Mouse (Mus musculus) gastrocnemius, postnatal 14 days (tissue): ENCODE data around the gene Adh7. TPM values are rescaled to one million over a fixed set of nuclear protein-coding genes. Genes with fewer than 3 reads are reported as not detected.
A peak's percentile ranks its signal among the peaks of the same experiment; 100 is the strongest.

Source experiments
- DNase-seq: peaks from one replicate; pipeline ENCODE4 v3.0.0; 2021; ENCODE audit warnings: mixed read lengths
- intact Hi-C: fragments of 180-260 bp; cut with DNase I; formaldehyde crosslinking; loops from one replicate; pipeline ENCODE4 v1.15.1; 2025; ENCODE audit warnings: low total_unique reads
- long read RNA-seq, 2 experiments: library from polyadenylated mRNA; stranded (forward); transcript quantifications; one replicate each; pipeline ENCODE4 v2.0.0; 2021
- total RNA-seq, 2 experiments: library from RNA; stranded (reverse); gene quantifications; 2 replicates each; pipeline ENCODE4 v1.2.3; 2021

Gene Adh7
- total RNA-seq: under 1 TPM; 0.13 to 0.37 TPM
- long read RNA-seq, experiment 1: 0 reads
- long read RNA-seq, experiment 2: 0 reads

DNA sequence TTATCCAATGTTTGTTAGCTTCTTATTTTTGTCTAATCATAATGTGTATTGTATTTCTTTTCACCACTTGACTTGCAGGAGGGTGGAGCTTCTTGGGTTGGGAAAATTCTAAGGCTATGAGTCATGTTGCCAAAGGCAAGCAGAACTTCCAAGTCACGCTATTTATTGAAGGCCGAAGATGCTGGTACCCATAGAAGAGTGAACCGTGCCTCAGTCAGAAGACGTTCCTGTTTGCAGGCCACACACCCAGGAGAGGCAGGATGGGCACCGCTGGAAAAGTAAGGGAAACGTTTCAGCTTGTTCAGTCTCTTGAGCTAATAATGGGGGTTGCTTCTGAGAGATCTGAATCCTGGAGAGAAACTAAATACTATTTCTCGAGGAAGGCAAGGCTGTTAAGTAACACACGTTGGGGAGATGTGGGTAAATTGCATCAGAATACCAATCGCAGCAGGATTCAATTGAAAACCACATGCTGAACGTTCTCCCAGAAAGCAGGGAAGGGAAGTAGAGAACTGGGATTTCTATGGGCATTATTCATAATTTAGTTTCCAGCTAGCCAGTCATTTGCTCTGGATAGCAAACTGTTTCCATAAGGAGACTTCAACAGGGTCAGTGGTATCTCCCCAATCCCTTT is at the start of gene Adh7:
Adh7 (plus strand) TSS at position 130 of the 634 bp plus-strand sequence.
- intact Hi-C loops: no loop called here

DNA sequence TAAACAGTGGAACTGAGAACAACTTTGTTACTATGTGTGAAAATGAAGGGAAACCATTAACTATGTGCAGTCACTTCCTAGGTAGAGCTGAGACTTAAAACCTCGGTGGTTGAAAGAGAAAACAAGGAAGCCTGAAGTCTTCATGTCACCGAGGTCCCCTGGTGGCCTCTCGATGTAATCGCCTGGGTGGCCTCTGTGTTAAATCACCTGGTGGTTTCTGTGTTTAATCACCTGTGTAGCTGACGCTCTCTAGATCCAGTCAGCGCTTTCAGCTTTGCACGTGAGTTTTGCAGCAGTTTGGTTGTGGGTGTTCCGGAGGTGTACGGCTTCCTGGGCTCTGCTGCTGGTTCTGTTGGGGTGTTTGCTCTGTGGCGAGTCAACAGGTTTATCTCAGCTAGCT is 44.3 kb upstream of the Adh7 start:
- no peak for DNase-seq
- intact Hi-C loops: no loop called here

More for the DNA sequence above, at the start of gene Adh7:
- DNase-seq: no peak

GRCm38 (mm10) chr3:138175551-138175950 is 42.0 kb upstream of the Adh7 start:
- no peak for DNase-seq
- intact Hi-C loops: no loop called here

GRCm38 (mm10) chr3:138182019-138182418 is 35.5 kb upstream of the Adh7 start:
- DNase-seq: no peak
- intact Hi-C loops: no loop called here

GRCm38 (mm10) chr3:138183371-138183770 is 34.2 kb upstream of the Adh7 start:
- no peak for DNase-seq
- intact Hi-C loops: no loop called here

DNA sequence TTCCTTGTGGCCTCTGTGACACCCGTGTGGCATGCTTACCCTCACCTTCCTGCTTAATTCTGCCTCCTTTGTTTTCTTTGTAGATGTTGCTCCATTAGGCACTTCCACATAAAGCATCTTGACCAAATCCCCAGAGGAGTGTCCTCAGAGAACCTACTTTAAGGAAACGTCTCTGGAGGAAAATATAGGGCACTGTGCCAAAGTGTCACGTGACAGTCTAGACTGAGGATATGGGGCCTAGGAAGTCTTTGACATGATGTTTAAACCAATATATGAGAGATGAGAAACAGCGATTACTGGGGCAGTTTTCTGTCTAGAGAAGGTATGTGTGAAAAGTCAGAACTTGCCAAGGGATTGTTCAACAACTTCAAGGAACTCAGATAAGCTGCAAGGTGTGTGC is 32.3 kb upstream of the Adh7 start:
- no peak for DNase-seq

GRCm38 (mm10) chr3:138185995-138186930 is 31.3 kb upstream of the Adh7 start:
- intact Hi-C loops: no loop called here
- DNase-seq: no peak

More for the DNA sequence above, 32.3 kb upstream of the Adh7 start:
- intact Hi-C loops: no loop called here

GRCm38 (mm10) chr3:138192260-138192659 is 25.3 kb upstream of the Adh7 start:
- DNase-seq: no peak
- intact Hi-C loops: no loop called here

DNA sequence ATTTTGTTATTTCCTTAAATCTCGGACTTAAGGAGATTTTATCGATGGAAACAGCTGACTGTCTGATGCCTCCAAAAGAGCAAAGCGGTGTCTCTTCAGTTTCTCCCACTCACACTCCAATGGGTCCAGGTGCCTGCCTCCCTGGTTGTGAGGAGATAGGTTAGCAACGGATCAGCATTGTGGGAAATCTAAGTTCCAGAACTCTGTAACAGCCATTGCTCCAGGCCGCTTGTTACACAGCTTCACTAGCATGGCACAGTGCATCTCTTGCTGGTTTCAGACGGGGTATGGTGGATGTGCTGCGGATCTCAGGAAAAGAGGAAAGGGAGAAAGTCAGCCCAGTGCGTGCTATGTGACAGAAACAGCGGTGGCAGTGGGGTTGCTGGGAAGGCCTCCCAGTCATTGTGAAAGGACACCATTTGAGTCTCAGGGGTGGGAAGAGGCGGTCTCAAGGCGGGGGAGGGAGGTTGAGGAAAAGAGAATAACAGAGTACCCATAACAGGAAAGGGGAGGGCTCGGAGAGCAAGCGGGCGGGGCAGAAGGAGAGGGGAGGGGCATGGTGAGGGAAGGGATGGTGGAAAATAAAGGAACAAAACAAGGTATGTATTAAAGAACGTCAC is 23.8 kb upstream of the Adh7 start, which contains the start of gene 4930579F01Rik:
4930579F01Rik (minus strand) TSS at position 143 of the 620 bp plus-strand sequence.
- no peak for DNase-seq
- intact Hi-C loops: no loop called here

DNA sequence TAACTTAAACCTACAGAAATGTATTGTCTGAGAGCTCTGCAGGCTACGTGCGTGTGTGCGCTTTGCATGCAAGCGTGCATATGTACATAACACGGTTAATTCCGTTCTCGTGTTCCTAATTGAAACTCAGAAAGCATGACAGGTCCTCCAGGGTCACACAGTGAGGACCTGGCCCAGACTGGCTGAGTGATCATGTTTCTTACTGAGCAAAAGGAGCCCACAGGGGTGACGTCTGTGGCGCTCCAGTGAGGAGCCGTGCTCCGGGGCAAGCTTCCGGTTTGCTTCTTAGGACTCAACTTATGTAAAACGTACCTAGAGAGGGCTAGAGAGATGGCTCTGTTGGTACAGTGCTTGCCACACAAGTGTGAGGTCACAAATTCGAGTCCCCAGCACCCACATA is 20.5 kb upstream of the Adh7 start:
- DNase-seq: no peak
- intact Hi-C loops: loop anchor here (5.0 kb wide), 1 partner anchor 230 kb away; no protein-coding TSS in a partner anchor

DNA sequence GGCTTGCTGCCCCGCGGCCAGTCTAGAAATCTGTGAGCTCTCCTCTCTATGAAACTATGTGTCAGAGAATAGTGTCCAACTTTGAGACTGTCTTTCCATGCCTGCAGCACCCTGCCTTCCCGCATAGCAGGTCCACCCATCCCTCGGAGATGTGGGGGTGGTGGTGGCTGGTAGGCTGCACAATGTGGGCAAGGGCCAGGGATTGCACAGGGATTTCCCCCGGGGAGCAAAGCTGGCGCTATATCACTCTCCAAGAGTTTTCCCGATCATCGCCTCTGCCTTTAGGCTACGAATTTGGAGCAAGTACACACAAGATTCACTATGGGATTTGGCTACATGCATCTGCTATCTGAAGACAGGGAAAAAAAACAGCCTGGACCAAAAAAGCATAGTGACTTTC is 20.0 kb upstream of the Adh7 start:
- intact Hi-C loops: loop anchor here (5.0 kb wide), 1 partner anchor 230 kb away; no protein-coding TSS in a partner anchor
- DNase-seq: no peak

DNA sequence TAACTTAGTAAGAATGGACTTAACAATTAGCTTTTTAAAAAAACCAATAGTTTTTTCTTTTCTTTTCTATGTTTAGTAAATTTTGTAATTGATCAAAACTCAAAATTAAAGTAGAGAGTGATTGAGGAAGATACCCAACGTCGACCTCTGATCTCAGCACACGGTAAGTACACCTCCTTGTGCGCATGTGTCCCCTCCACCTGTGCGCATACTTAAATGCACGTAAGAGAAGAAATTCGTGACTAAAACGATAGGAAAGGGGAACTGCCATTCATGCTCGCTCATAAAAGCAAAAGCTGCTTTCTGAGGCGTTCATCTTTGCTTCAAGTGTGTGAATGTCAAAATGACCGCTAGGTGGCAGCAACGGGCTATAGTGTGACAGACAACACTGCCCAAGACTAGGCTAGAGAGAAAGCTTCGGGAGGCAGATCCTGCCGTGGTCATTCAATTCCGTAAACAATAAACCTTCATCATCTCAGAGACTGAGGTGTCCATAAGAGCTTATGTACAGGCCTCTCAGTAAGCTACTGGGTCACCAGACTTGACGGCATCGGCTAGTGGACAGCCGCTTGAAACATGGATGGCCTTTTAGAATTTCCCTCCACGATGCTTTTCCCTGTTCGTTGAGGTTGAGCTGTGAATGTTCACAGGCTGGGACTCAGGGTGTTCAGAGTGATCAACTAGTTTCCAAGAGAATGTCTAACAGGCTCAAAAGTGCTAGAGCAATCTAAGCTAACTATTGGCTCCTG is 19.4 kb upstream of the Adh7 start:
- DNase-seq: peak; percentile 83
- intact Hi-C loops: loop anchor here (5.0 kb wide), 1 partner anchor 229 kb away; no protein-coding TSS in a partner anchor

- DNase-seq: no peak
- intact Hi-C loops: loop anchor here (5.0 kb wide), 1 partner anchor 229 kb away; no protein-coding TSS in a partner anchor
Measured at GRCm38 (mm10) chr3:138198722-138199068, 18.9 kb upstream of the Adh7 start.

DNA sequence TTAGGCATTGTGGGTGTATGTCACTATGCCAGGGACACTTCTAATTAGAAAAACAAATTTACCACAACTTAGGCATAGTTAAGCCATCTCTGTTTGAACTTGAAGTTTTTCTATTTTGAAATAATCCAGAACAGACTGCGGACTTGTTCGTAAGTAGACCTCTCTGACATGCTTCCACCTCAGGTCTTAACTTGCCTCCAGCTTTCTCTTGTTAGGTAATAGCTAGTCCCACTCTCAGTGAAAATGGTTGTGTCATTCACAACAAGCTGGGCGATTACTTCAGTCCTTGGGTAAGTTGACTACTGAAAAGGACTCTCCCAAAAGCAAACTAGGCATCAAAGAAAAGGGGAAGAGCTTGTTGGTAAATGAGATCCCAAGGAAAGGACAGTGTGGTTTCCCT is 8.7 kb upstream of the Adh7 start:
- DNase-seq: no peak
- intact Hi-C loops: no loop called here

- no peak for DNase-seq
- intact Hi-C loops: no loop called here
Measured at GRCm38 (mm10) chr3:138210432-138211075, 7.0 kb upstream of the Adh7 start.

- intact Hi-C loops: no loop called here
- DNase-seq: peak; percentile 31
Measured at GRCm38 (mm10) chr3:138212431-138212951, 5.1 kb upstream of the Adh7 start.

DNA sequence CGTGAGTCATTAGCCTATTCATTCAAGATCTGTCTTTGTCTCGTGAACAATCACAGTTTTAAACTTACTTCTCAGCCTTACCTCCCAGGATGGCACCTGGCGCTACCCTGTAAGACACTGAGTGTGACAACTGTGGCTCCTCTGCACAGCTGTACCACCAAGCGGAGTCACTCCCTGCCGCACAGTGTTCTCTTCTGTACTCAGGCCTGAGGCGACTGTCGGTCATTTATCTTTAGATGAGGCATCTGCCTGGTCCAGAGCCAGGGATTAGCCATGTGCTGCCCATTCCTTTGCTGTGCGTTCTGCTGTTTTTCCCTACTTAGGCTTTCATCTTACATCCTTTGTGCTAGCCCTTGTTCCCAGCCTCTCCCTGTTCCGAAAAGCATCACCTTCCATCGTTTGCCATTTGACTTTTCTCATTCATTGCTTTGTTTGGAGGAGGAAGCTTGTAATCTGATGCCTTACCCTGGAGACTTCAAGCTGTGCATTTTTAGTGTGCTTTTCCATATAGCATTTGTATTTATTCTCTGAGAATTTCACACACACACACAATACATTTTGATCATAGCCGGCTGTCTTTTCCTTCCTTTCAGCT is 2.1 kb upstream of the Adh7 start:
- intact Hi-C loops: no loop called here
- DNase-seq: no peak

DNA sequence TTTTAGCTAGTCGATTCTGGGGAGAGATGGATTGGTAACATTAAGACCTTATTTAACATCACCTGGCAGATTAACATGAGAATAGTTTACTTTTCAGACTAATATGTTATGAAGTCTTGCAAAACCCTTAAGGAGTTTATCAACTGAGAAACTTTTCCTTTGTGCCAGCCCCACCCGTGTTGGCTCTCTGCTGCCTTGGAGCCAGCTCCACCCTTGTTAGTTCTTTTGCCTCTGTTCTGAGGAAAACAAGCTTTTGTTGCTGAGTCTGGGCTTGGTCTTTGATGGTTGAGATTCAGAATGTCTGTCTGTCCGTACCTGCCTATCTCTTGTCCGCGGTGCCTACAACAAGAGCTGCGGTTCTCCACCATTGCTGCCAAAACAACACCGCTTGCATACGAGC is 1.5 kb upstream of the Adh7 start:
- no peak for DNase-seq
- intact Hi-C loops: no loop called here
